Mouse (Mus musculus) adrenal gland, postnatal 14 days (tissue): ENCODE results near the gene Ing1. TPM values are rescaled to one million over a fixed set of nuclear protein-coding genes. Genes with fewer than 3 reads are reported as not detected.
A peak's percentile ranks its signal among the peaks of the same experiment; 100 is the strongest.

Experiments used
- DNase-seq: peaks from one replicate; pipeline ENCODE4 v3.0.0; 2021; ENCODE audit warnings: mixed read lengths
- long read RNA-seq, 2 experiments: library from polyadenylated mRNA; stranded (forward); transcript quantifications; one replicate each; pipeline ENCODE4 v2.0.0; 2021
- total RNA-seq: library from RNA; stranded (reverse); gene quantifications from 2 replicates; pipeline ENCODE4 v1.2.3, GENCODE M21; 2021

Ing1 gene
- 45.4 and 50.2 TPM in 2 replicates for total RNA-seq
- long read RNA-seq, experiment 1, transcript Ing1-202 (2 exons, 1,971 nt): major isoform, 28 of 58 reads
- long read RNA-seq, experiment 1, transcript Ing1-201 (2 exons, 2,814 nt): minor isoform, 27 of 58 reads
- long read RNA-seq, experiment 1, partial matches to known transcripts: 0 of 58 reads
- long read RNA-seq, experiment 1, other reads (novel, unspliced or antisense): 1 of 58 reads
- long read RNA-seq, experiment 2, transcript Ing1-201 (2 exons, 2,814 nt): major isoform, 21 of 39 reads
- long read RNA-seq, experiment 2, transcript Ing1-202 (2 exons, 1,971 nt): minor isoform, 15 of 39 reads
- long read RNA-seq, experiment 2, partial matches to known transcripts: 0 of 39 reads
- long read RNA-seq, experiment 2, other reads (novel, unspliced or antisense): 3 of 39 reads

- DNase-seq: peak; percentile 96
These were observed at the start of gene Ing1 for GRCm38 (mm10) chr8:11554799-11555719. Gene Ing1, plus strand, starts transcription at chr8:11555571.

GRCm38 (mm10) chr8:11506074-11506473 is 49.3 kb upstream of the Ing1 start:
- no peak for DNase-seq

GRCm38 (mm10) chr8:11506802-11507201 is 48.6 kb upstream of the Ing1 start:
- peak; percentile 81 for DNase-seq

DNA sequence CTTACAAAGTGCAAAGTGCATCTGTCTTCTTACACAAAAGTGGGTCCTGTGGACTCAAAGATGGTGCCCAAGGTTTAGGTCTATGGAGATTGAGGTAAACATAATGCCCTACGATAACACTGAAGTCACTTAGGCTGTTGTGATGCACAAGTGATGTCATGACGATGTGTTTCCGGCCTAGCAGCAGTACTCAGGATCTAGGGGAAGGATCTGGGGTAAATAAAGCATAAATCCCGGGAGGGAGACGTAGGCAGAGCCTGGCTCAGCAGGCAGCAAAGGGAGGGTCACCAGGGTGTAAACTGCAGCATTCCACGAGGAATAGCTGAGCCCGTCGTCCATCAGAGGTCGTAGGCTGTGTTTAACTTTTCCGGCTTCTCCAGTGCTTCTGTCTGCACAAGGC is 46.5 kb upstream of the Ing1 start:
- no peak for DNase-seq

DNA sequence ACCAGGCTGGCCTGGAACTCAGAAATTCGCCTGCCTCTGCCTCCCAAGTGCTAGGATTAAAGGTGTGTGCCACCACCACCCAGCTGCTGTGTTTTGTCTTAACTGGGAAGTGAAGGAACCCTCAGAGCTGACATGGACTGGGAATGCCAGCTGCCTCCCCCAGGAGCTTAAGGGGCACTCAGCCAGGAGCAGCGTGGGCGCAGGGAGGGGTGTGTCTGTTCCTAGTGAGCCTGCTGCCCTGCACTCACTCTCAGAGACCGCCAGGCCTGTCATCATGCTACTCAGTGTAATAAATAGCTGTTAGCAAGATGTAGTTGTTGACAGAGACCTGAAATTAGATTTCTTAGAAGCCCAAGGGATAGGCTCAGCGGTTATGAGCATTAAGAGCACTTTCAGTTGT is 44.4 kb upstream of the Ing1 start:
- DNase-seq: no peak

- DNase-seq: no peak
These were observed 42.7 kb upstream of the Ing1 start for GRCm38 (mm10) chr8:11512711-11513110.

- DNase-seq: no peak
These were observed 42.1 kb upstream of the Ing1 start for GRCm38 (mm10) chr8:11513247-11513646.

- no peak for DNase-seq
These were observed 39.1 kb upstream of the Ing1 start for GRCm38 (mm10) chr8:11516292-11516691.

- no peak for DNase-seq
These were observed 37.9 kb upstream of the Ing1 start for GRCm38 (mm10) chr8:11517366-11518055.

DNA sequence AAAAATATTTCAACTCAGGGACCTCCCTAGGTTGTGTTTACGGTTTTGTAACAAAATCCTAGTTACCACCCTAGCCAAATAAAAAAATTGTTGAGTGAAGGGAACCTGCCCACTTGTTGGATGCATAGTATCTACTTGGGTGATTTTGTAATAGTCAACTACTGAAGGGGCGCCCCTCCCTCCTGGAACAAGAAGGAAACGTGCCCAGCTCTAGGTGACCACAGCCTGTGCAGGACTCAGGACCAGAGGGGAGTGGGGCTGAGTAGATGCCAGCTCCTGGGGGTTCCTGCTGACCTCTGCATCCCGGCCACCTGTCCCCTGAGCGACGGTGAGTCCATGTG is 37.3 kb upstream of the Ing1 start:
- no peak for DNase-seq

DNA sequence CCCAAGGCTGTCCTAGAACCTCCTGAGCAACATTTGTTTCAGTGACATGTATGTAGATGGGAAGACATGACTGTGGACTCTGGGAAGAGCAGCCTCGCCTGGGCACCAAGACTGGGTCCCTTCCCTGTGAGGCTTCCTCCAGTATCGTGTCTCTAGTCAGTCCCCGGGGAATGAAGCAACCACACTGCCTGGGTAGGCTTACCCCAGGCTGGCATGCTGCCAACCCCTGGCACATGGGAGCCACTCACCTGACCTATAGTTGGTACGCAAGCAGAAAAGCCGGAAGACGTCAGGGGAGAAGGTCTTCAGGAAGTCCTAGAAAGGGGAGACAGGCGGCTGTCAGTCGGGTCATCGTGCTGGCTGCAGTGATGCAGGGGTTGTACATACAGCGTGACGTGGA is 36.7 kb upstream of the Ing1 start:
- no peak for DNase-seq

GRCm38 (mm10) chr8:11523331-11523730 is 32.0 kb upstream of the Ing1 start:
- no peak for DNase-seq

- no peak for DNase-seq
These were observed 25.1 kb upstream of the Ing1 start for GRCm38 (mm10) chr8:11530155-11530770.

DNA sequence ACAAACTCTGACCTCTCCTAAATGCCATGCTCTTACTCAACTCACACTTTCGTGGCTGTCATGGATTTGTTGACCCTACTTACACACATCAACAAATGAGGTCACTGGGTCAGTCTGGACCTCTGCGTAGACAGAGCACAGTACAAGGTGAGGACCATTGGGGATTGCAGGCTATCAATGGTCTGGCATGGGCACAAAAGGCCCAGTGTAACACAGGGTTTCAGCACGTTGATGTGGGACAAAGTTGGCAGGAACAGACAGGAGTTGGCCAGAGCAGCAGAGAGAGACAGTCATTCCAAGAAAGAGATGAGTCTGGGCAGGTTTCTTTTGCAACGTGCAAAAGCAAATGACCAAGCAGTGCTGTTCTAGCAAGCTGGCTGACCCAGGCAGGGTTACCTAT is 24.5 kb upstream of the Ing1 start:
- DNase-seq: peak; percentile 35

DNA sequence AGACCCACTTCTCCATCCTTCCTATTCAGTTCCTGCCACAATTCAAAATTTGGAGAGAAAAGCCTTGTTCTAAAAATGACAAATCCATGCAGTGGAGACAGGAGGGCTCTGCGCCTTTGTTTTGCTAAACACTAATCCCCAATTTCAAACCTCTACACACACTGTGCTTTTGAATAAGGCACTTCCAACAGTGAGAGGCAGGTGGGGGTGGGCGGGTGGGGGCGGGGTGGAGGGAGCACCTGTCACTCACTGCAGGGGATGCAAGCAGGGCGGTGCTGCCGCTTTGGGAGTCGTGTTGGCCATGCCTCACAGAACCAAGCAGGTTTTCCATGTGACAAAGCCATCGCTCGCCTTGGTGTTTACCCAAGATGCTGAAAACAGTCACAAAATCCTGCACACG is 20.9 kb upstream of the Ing1 start:
- no peak for DNase-seq

DNA sequence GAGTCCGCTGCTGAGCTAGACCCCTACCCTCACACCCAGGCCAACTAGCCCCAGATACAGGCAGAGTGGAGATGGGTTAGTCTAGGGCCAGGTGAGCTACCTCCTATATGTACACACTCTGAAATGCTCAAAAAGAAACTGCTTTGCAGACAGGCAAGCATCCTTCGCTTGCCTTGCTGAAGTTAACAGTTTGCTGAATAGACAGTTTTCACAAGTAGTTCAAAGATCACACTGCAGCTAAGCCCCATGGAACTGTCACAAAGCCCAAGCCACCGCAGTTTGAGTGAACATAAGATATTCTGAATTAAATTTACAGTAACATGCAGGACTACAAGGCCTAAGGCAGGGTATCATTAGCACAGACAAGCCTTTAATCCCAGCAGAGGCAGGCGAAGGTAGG is 16.3 kb upstream of the Ing1 start:
- no peak for DNase-seq

DNA sequence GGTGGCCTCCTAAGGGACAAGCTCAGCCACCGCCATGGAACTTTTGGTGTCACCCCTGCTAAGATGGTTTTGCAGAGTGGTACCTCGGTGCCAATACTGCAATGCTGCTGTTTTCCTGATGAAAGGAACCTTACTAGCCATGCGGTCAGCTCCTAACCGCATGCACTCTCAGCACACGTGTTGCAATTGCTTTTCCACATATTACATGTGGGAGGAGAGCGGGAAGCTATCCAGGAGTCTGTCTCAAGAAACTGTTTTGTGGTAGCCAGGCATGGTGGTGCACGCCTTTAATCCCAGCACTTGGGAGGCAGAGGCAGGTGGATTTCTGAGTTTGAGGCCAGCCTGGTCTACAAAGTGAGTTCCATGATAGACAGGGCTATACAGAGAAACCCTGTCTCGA is 15.2 kb upstream of the Ing1 start:
- DNase-seq: no peak

DNA sequence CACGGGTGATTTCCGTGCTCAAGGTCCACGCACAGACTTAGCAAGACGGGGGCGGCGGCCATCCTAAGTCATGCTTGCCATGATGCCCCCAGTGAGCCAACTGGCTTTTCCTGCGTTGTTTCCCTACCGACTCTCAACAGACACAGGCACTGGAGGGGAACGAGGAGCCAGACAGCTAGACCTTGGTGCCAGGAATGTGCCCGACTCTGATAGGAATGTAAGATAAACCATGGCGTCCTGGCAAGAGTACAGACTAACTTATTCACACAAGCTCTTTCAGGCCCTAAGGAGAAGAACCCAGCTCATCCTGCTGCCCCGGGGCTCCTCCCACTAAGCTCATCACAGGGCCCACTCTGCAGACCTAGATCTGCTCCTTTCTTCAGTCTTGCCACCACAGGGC is 13.3 kb upstream of the Ing1 start:
- no peak for DNase-seq

DNA sequence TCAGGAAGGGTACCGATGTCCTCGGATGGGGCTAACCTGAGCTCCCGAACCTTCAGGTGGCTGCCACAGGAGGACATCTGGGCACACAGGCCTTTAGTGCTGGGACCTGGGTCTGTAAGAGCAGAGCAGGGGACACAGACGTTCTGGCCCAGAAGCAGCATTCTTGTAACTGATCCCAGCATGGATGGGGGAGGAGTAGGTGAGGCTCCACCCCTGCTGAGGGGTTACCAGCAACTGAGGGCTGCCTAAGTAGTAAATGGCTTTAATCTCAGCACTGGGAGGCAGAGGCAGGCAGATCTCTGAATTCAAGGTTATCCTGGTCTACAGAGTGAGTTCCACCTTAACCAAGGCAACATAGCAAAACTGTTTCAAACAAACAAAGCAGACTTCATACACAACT is 12.5 kb upstream of the Ing1 start:
- DNase-seq: no peak

GRCm38 (mm10) chr8:11544386-11544785 is 11.0 kb upstream of the Ing1 start:
- DNase-seq: peak; percentile 79

- no peak for DNase-seq
These were observed 8.3 kb upstream of the Ing1 start for GRCm38 (mm10) chr8:11547063-11547462.

- peak; percentile 78 for DNase-seq
These were observed 5.7 kb upstream of the Ing1 start for GRCm38 (mm10) chr8:11549706-11550105.
